Mouse (Mus musculus) testis, adult 2 months (tissue): ENCODE results near the gene Cfap70.

ENCODE experiments used
- CTCF ChIP-seq: fragments of 200-500 bp; IDR thresholded peaks from 2 replicates; pipeline ENCODE4 v1.5.1; 2012; ENCODE audit warnings: low read depth, mild to moderate bottlenecking, inconsistent platforms, low read length, moderate library complexity; ENCODE audit not compliant: control insufficient read depth, insufficient read depth, insufficient replicate concordance
- POLR2A ChIP-seq: fragments of 200-500 bp; IDR thresholded peaks from 2 replicates; pipeline ENCODE4 v1.6.1; 2012; ENCODE audit warnings: low read depth, mild to moderate bottlenecking, inconsistent platforms, low read length, moderate library complexity; ENCODE audit not compliant: control insufficient read depth

DNA sequence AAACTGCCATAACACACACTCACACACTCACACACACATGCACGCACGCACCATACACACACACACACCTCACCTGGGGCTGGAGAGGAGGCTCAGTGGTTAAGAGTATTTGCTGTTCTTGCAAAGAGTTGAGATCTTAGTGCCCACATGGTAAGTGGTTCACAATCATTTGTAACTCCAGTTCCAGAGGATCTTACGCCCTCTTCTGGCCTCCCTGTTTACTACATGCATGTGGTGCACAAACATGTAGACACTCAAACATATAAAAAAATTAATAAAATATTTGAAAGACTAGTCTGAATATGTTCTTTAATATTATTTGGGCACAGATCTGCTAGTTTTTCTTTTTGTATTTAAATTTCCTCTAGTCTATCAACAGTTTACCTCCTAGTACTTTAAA is 83.8 kb downstream of the Cfap70 start:
- no peak for TF ChIP-seq POLR2A
- TF ChIP-seq CTCF, result no peak
